Mouse (Mus musculus): ENCODE measurements around the gene Atg101. TPM values are rescaled to one million over a fixed set of nuclear protein-coding genes. Genes with fewer than 3 reads are reported as not detected.

The Atg101 gene
- 49.3 and 50.4 TPM in 2 replicates for polyA plus RNA-seq (2015; fragmentation: Nextera tagmentation; extraction: Ambion mirVana)

- WGBS = under 1% methylated on average over 61 of the region's 61 CpGs
- ATAC-seq (ENCODE audit: low FRiP score, low TSS enrichment) (peak; percentile 92), DNase-seq (ENCODE audit: low spot score) (peak; percentile 91)
- Histone ChIP-seq H3K4me2 (replicated peaks; ENCODE audit: low read depth) (peak within 1 kb of the TSS; percentile 97), H3K36me3 (ENCODE audit: control insufficient read depth, insufficient read depth, low read length) (peaks cover 7% of the 10 kb centered on the region; the same call in 1 of the 2 replicates), H3K4me3 (ENCODE audit: low read depth, low read length) (peak within 1 kb of the TSS; percentile 81), H3K4me1 (replicated peaks; ENCODE audit: control insufficient read depth, insufficient read depth) (peaks cover 6% of the 10 kb centered on the region; the same call in 1 of the 2 replicates), H3K9me3 (ENCODE audit: control insufficient read depth, low read length) (no peaks in the 10 kb centered on the region), H3K27ac (replicated peaks) (peak within 1 kb of the TSS; percentile 89), H3K9ac (ENCODE audit: low read length) (peak within 1 kb of the TSS; percentile 85), H3K27me3 (ENCODE audit: control insufficient read depth, insufficient read depth, low read length) (no peaks in the 10 kb centered on the region)
- peak; percentile 43 for TF ChIP-seq EP300 (optimal IDR thresholded peaks at IDR 0.05)
- peak; percentile 97 for TF ChIP-seq CTCF (IDR thresholded peaks at IDR 0.05; ENCODE audit: low read depth)
These were observed at the start of gene Atg101 for GRCm38 (mm10) chr15:101283911-101284750. Gene Atg101 (plus strand): TSS chr15:101284272.

GRCm38 (mm10) chr15:101234611-101235341 is 49.3 kb upstream of the Atg101 start:
- H3K36me3 ChIP-seq (ENCODE audit: control insufficient read depth, insufficient read depth, low read length) = peaks cover 6% of the 10 kb centered on the region; the same call in 1 of the 2 replicates
- no peaks in the 10 kb centered on the region for H3K9me3 ChIP-seq (ENCODE audit: control insufficient read depth, low read length)
- H3K9ac ChIP-seq (ENCODE audit: low read length) = peak overlapping the region; percentile 27; the same call in 1 of the 2 replicates
- peaks cover 2% of the 10 kb centered on the region; the same call in 1 of the 2 replicates for H3K4me1 ChIP-seq (replicated peaks; ENCODE audit: control insufficient read depth, insufficient read depth)
- H3K4me2 ChIP-seq (replicated peaks; ENCODE audit: low read depth) = no peak overlapping the region
- no peak overlapping the region for H3K4me3 ChIP-seq (ENCODE audit: low read depth, low read length)
- no peaks in the 10 kb centered on the region for H3K27me3 ChIP-seq (ENCODE audit: control insufficient read depth, insufficient read depth, low read length)
- ATAC-seq (ENCODE audit: low FRiP score, low TSS enrichment) = no peak
- H3K27ac ChIP-seq (replicated peaks) = peak overlapping the region; percentile 83
- peak; percentile 62 for DNase-seq (ENCODE audit: low spot score)
- TF ChIP-seq EP300 (optimal IDR thresholded peaks at IDR 0.05) (no peak), CTCF (IDR thresholded peaks at IDR 0.05; ENCODE audit: low read depth) (no peak)
- WGBS = 45% methylated on average over 10 of the region's 10 CpGs

DNA sequence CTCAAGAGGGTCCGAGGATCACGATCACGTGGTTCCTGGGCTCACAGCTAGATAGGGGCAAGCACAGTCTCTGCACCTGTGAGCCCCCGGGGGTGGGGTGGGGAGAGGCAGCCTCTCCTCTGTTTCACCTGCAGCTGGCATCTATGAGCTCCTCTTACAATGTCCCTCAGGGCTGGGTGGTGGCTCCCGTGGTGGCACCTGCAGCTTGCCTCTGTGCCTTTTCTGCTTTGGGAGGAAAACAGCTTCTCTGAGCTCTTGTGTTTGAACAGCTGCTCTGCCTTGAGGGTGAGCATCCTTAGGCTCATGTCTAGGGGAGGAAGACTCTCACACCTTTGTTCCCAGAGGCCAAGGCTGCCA is 48.8 kb upstream of the Atg101 start:
- Histone ChIP-seq H3K9me3 (ENCODE audit: control insufficient read depth, low read length) (no peaks in the 10 kb centered on the region), H3K27ac (replicated peaks) (peak overlapping the region; percentile 83), H3K4me1 (replicated peaks; ENCODE audit: control insufficient read depth, insufficient read depth) (peaks cover 2% of the 10 kb centered on the region; the same call in 1 of the 2 replicates), H3K36me3 (ENCODE audit: control insufficient read depth, insufficient read depth, low read length) (peaks cover 6% of the 10 kb centered on the region; the same call in 1 of the 2 replicates), H3K4me3 (ENCODE audit: low read depth, low read length) (no peak overlapping the region), H3K9ac (ENCODE audit: low read length) (peak overlapping the region; percentile 27; the same call in 1 of the 2 replicates), H3K27me3 (ENCODE audit: control insufficient read depth, insufficient read depth, low read length) (no peaks in the 10 kb centered on the region), H3K4me2 (replicated peaks; ENCODE audit: low read depth) (0 out of 2 replicates have a peak overlapping the region, but pooled peaks have one; percentile 17)
- ATAC-seq (ENCODE audit: low FRiP score, low TSS enrichment) = no peak
- DNase-seq (ENCODE audit: low spot score) = no peak
- 18% methylated on average over 5 of the region's 5 CpGs for WGBS
- TF ChIP-seq CTCF (IDR thresholded peaks at IDR 0.05; ENCODE audit: low read depth) (no peak), EP300 (optimal IDR thresholded peaks at IDR 0.05) (no peak)

GRCm38 (mm10) chr15:101235728-101236327 is 48.2 kb upstream of the Atg101 start:
- ATAC-seq (ENCODE audit: low FRiP score, low TSS enrichment) (peak; percentile 7; the same call in 1 of the 2 replicates), DNase-seq (ENCODE audit: low spot score) (peak; percentile 70)
- peaks cover 2% of the 10 kb centered on the region; the same call in 1 of the 2 replicates for H3K4me1 ChIP-seq (replicated peaks; ENCODE audit: control insufficient read depth, insufficient read depth)
- H3K27me3 ChIP-seq (ENCODE audit: control insufficient read depth, insufficient read depth, low read length) = no peaks in the 10 kb centered on the region
- no peak for TF ChIP-seq EP300 (optimal IDR thresholded peaks at IDR 0.05)
- TF ChIP-seq CTCF (IDR thresholded peaks at IDR 0.05; ENCODE audit: low read depth) = no peak
- peaks cover 6% of the 10 kb centered on the region; the same call in 1 of the 2 replicates for H3K36me3 ChIP-seq (ENCODE audit: control insufficient read depth, insufficient read depth, low read length)
- H3K9ac ChIP-seq (ENCODE audit: low read length) = peak overlapping the region; percentile 27; the same call in 1 of the 2 replicates
- H3K4me2 ChIP-seq (replicated peaks; ENCODE audit: low read depth) = 0 out of 2 replicates have a peak overlapping the region, but pooled peaks have one; percentile 17
- H3K27ac ChIP-seq (replicated peaks) = peak overlapping the region; percentile 83
- WGBS = 20% methylated on average over 12 of the region's 12 CpGs
- H3K4me3 ChIP-seq (ENCODE audit: low read depth, low read length) = no peak overlapping the region
- H3K9me3 ChIP-seq (ENCODE audit: control insufficient read depth, low read length) = no peaks in the 10 kb centered on the region

DNA sequence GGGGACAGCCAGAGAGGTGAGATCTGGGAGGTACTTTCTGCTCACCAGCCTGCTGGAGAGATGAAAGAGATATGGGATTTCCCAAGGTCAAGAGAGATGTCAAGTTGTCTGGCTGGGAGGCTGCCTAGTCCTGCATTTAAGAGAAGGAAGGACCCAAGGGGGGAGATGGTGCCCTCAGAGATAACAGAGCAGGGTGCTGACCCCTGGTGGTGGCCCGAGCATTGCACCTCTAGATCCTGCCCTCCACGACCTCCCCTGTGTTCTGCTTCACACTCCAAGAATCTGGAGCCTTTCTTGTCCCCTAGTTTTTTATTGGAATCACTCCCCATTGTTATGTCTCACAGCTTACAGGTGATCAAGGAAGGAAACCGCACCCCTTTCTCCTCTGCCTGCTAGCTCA is 47.2 kb upstream of the Atg101 start:
- Histone ChIP-seq H3K36me3 (ENCODE audit: control insufficient read depth, insufficient read depth, low read length) (no peaks in the 10 kb centered on the region), H3K9me3 (ENCODE audit: control insufficient read depth, low read length) (no peaks in the 10 kb centered on the region), H3K4me3 (ENCODE audit: low read depth, low read length) (no peak overlapping the region), H3K27ac (replicated peaks) (no peak overlapping the region), H3K27me3 (ENCODE audit: control insufficient read depth, insufficient read depth, low read length) (no peaks in the 10 kb centered on the region), H3K4me2 (replicated peaks; ENCODE audit: low read depth) (no peak overlapping the region), H3K9ac (ENCODE audit: low read length) (no peak overlapping the region), H3K4me1 (replicated peaks; ENCODE audit: control insufficient read depth, insufficient read depth) (peaks cover 2% of the 10 kb centered on the region)
- ATAC-seq (ENCODE audit: low FRiP score, low TSS enrichment) (no peak), DNase-seq (ENCODE audit: low spot score) (peak; percentile 77)
- TF ChIP-seq CTCF (IDR thresholded peaks at IDR 0.05; ENCODE audit: low read depth) (peak; percentile 88), EP300 (optimal IDR thresholded peaks at IDR 0.05) (no peak)
- 15% methylated on average over 3 of the region's 3 CpGs for WGBS
